Mouse (Mus musculus) thymus, adult 2 months (tissue): ENCODE results near the gene Atn1.

Source experiments
- CTCF ChIP-seq: fragments of 200-500 bp; IDR thresholded peaks from 2 replicates; pipeline ENCODE4 v1.5.1; 2012; ENCODE audit warnings: mild to moderate bottlenecking, control low read depth, low read length, moderate library complexity, borderline replicate concordance; ENCODE audit not compliant: control insufficient read depth, poor library complexity, insufficient read depth; ENCODE audit errors: extremely low read depth
- POLR2A ChIP-seq: fragments of 200-500 bp; IDR thresholded peaks from 2 replicates; pipeline ENCODE4 v1.6.1; 2012; ENCODE audit warnings: mild to moderate bottlenecking, low read length, control low read depth, moderate library complexity; ENCODE audit not compliant: control insufficient read depth, poor library complexity, insufficient read depth; ENCODE audit errors: extremely low read depth

GRCm38 (mm10) chr6:124767536-124767919 is 11.2 kb upstream of the Atn1 start:
- TF ChIP-seq CTCF (no peak), POLR2A (no peak)
